Mouse (Mus musculus) adrenal gland, postnatal 4 days (tissue): ENCODE results near the gene Mgea5. TPM values are rescaled to one million over a fixed set of nuclear protein-coding genes. Genes with fewer than 3 reads are reported as not detected.

Source experiments
- DNase-seq, 2 experiments: peaks; one replicate each; pipeline ENCODE4 v3.0.0; 2021 to 2022; ENCODE audit warnings: low spot score in 2 of 2, mixed read lengths in 2 of 2
- total RNA-seq, 2 experiments: library from RNA; stranded (reverse); gene quantifications; 2 replicates each; pipeline ENCODE4 v1.2.3; 2021

Gene Mgea5
- total RNA-seq, 2 experiments from 2014 or later, result 105 to 123 TPM

DNA sequence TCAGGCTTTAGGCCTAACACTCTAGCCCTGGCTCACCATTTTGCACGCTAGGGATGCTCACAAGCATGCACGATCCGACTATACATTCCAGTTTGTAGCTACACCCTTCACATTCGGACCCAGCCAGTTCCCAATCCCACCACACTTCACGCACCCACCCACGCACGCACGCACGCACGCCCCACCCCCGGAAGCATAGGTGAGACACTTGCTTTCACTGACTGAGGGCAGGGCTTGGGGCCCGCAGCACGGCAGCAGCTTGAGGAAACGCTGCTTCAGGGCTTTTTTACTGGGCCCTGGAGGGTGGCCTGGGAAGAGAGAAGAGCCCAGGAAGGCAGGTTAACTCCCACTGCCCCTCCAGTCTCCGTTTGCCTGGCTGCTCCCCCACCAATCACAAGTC lies 13.2 kb upstream of the Mgea5 start:
- DNase-seq, result no peak

- DNase-seq, result no peak
Observed at GRCm38 (mm10) chr19:45796061-45796556, 12.5 kb upstream of the Mgea5 start.

DNA sequence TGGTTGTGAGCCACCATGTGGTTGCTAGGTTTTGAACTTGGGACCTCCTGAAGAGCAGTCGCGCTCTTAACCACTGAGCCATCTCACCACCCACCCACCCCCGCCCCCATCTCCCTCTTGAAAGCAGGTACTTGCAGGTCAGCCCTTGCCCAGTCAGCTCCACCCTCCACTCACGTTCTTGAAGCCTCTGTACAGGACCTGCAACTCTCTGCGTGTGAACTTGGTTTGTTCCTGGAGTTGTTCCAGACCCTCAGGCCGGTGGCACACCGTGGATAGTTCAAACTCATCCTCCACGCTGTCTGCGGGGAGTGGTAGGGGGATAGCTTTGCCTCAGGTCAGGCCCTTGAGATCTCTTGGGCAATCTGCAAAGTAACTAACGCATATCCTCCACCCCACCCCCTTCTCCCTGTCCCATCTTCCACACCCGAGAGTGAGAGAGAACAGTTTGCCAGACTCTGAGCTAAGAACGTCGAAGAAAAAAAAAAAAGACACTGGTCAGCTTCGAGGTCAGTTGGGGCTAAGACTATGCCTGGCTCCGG lies 11.8 kb upstream of the Mgea5 start:
- no peak for DNase-seq

- DNase-seq, result no peak
Observed at GRCm38 (mm10) chr19:45794718-45795117, 11.1 kb upstream of the Mgea5 start.

GRCm38 (mm10) chr19:45792404-45792803 lies 8.8 kb upstream of the Mgea5 start:
- no peak for DNase-seq

- no peak for DNase-seq
Observed at GRCm38 (mm10) chr19:45789888-45790874, 6.5 kb upstream of the Mgea5 start.

- DNase-seq, result no peak
Observed at GRCm38 (mm10) chr19:45789365-45789764, 5.7 kb upstream of the Mgea5 start.

DNA sequence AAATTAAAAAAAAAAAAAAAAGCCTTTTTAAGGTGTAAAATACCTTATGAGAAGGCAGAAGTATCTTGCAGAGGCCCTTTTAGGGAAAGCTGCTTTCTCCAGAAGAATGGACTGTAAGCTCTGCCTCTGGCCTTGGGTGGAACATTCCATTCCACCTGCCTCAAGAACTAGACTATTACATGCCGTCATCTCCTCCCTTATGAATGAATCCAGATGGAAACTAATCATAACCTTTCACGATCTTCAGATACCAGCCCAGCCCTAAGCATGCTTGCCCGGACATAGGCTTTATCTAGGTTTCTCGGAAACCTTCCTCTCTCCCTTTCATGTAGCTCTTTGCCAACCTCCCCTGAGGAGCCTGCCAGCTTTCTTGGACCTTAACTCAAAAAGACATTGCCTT lies 4.7 kb upstream of the Mgea5 start:
- no peak for DNase-seq

- DNase-seq, result no peak
Observed at GRCm38 (mm10) chr19:45787450-45787849, 3.8 kb upstream of the Mgea5 start.

DNA sequence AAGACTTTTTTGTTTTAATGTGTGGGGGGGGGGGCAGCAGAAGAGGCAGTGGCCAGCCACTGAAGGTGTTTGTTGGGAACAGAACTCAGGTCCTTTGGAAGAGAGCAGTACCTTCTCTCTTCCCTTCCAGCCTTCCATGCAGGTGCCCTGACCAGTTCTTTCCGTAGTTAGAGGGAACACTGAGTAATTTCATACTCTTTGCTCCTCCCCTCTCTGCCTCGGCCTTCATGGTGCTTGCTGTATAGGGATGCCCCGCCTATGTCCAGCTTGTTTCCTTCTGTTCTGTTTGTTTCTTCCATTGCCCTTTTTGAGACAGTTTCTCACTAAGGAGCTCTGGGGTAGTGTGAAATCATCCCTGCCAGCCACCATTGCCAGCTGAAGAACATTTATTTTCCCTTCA lies 1.8 kb upstream of the Mgea5 start:
- DNase-seq, result no peak

DNA sequence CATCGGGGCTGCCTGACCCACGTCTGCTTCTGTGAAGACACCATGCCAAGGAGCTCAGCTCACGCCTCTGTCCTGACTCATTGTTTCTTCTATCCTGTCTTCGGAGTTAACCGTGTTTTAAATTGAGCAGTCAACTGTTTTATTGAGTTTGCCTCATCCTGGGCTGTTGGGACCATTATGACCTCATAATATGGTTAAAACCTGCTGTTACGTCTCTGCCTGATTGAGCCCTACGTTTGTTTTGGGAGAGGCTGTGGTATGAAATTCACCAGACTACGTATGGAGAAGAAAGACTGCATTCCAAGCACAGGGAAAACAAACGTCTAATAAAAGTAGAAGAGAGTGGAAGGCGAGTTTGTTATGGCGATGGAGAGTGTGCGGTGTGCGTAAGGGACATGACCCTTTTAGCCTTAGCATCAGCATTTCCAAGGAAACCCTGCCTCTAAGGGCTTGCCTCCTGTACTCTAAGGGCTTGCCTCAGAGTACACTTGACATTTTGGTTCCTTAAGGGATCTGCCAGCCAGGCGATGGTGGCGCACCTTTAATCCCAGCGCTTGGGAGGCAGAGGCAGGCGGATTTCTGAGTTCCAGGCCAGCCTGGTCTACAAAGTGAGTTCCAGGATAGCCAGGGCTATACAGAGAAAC lies 418 bp upstream of the Mgea5 start:
- DNase-seq, result no peak

DNA sequence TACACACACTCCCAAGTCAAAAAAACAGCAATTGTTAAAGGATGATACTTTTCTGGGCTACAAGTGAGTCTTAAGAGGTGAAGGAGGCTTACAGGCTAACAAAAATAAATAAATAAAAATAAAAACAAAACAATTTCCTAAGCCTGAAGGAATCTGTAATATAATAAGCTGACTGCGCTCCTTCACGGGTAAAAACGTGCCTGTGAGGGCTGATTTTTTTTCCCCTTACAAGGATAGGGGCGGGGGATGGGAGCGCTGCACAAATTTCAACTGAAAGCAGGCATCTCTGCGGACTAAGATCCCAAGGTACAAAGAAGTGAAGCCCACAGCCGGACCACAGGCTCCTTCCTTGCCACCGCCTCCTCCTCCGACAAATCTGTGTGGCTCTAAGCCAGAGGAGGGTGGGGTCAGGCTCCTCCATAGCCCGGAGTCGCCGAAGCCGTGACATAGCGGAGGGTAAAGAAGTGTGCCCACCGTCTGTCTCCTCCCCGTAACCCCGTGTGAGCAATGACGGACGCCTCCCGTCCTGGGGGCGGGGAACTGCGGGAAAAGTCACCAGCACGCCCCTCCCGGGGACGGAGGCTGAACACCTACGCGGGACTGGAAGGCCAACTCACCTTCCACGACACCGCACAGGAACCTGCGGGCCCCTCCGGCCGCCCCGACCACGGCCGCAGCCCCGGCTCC lies 1.2 kb downstream of the Mgea5 start:
- DNase-seq, result peak; percentile 30 to 60

GRCm38 (mm10) chr19:45781676-45782075 lies 2.0 kb downstream of the Mgea5 start:
- no peak for DNase-seq

GRCm38 (mm10) chr19:45780350-45780915 lies 3.2 kb downstream of the Mgea5 start:
- DNase-seq, result no peak

GRCm38 (mm10) chr19:45775486-45775885 lies 8.2 kb downstream of the Mgea5 start:
- DNase-seq, result no peak

DNA sequence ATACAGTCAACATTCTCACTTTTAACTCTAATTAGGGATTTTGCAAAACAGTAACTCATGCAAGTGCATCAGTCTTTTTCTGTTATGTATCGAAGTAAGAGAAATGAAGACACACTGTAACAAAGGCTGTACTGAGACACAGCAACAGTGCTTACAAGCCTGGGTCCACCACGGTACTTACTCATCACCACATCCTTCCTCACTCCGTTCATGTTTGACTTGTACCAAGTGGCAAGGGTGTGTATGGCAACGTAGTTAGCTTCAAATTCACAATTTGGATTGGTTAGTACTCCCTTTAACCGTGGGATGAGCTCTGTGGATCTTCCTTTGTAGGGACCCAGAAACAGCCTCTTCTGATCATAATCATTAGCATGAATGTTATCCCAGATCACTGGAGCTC lies 12.1 kb downstream of the Mgea5 start:
- DNase-seq, result no peak

GRCm38 (mm10) chr19:45760810-45761209 lies 22.8 kb downstream of the Mgea5 start:
- DNase-seq, result no peak

- DNase-seq, result no peak
Observed at GRCm38 (mm10) chr19:45758671-45759070, 25.0 kb downstream of the Mgea5 start.

DNA sequence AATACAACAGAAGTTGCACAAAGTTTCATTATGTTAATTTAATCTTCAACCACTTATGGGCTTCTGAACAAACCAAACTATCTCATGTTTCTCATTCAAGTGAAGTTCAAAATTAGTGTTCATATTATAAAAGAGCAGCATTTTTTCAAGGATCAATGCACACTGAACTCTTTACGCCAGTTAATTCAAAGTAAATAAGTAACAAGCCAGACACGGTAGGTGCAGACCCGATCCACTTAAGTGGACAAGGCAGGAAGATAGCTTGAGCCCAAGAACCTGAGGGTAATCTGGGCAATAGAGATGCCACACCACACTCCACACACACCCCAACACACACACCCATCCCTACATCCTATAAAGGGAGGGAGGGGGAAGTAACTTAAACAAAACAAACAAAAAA lies 30.1 kb downstream of the Mgea5 start:
- no peak for DNase-seq

GRCm38 (mm10) chr19:45751881-45752280 lies 31.8 kb downstream of the Mgea5 start:
- no peak for DNase-seq
